ENCODE assay signal across 9 mouse cellular contexts in the genomic region with DNA sequence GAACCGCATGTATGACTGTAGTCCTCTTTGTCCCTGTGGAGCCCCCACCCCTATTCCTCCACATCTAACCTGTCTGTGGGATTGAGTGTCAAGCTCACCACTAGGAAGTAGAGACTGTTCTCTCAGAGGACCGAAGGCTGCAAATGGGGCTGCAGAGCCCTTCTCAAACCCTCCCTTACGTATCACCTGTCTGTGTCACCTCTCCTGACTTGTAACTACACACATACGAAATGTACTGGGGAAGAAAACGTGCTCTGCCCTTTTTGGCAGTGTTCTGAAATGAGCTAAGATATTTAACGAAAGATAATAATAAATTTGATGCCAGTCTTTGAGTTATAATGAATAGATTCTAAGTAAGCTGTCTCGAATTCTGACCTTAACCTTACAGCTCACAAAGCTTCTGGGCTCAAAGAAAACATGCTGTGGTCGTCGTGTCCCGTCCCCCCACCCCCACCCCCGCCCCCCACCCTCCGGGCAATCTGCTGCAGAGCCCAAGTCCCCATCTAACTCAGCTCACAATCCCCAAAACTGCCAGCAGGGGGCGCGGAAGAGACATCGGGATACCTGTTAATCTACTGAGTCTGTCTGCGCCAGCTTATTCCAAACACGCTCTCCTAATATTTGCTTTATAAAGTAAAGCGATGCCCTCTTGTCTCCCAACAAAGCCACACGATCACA. TPM values are rescaled to one million over a fixed set of nuclear protein-coding genes. Genes with fewer than 3 reads are reported as not detected.
DNase-seq lines count a peak whose midpoint lies in the region; ATAC-seq and TF ChIP-seq lines count a peak whose summit lies in the region.
"Had no signal": no experiment of that assay in that cellular context is flagged by ENCODE, and none has a peak within 500 bp of the region (broad histone marks: within the 10 kb centered on the region; RNA-seq: fewer than 3 reads in every experiment).

No protein-coding gene starts in this region.

- H3K4me3 ChIP-seq in ES-Bruce4 (ENCODE audit: low read depth, low read length): peak overlapping the region; percentile 39; the same call in 1 of the 2 replicates
- H3K4me3 ChIP-seq in forebrain, embryonic 13.5 days: no peak overlapping the region
- 0 out of 2 replicates have a peak overlapping the region, but pooled peaks have one; percentile 6 for H3K4me3 ChIP-seq in heart, postnatal 0 days (ENCODE audit: low read depth, low read length)
- peak overlapping the region in 1 of 2 experiments; percentile 28; a peak in 2 of 4 replicates for H3K4me3 ChIP-seq in liver, embryonic 14.5 days (ENCODE audit: insufficient read depth in 1 of 2, low read depth in 2 of 2, low read length in 2 of 2)
- no peak overlapping the region; the same call in 1 of the 2 replicates for H3K4me3 ChIP-seq in neural tube, embryonic 12.5 days
- no peak overlapping the region for H3K4me3 ChIP-seq in stomach, postnatal 0 days (ENCODE audit: low read depth, low read length)

- DNase-seq in heart, postnatal 0 days (ENCODE audit: low spot score): peak; percentile 82
- peak; percentile 86 to 95 for DNase-seq in kidney, postnatal 25 days
- peak; percentile 67 to 72 (median 69) for DNase-seq in liver, embryonic 14.5 days (ENCODE audit: low read depth in 3 of 3, low spot score in 3 of 3)
- DNase-seq in stomach, postnatal 0 days (ENCODE audit: low spot score): peak; percentile 84

- no peaks in the 10 kb centered on the region for H3K27me3 ChIP-seq in ES-Bruce4 (ENCODE audit: control insufficient read depth, insufficient read depth, low read length, poor library complexity, severe bottlenecking)
- no peaks in the 10 kb centered on the region for H3K27me3 ChIP-seq in forebrain, embryonic 13.5 days
- no peaks in the 10 kb centered on the region for H3K27me3 ChIP-seq in heart, postnatal 0 days (ENCODE audit: control insufficient read depth, insufficient read depth, low read length)
- no peaks in the 10 kb centered on the region for H3K27me3 ChIP-seq in liver, embryonic 14.5 days (ENCODE audit: control insufficient read depth, insufficient read depth, low read length)
- no peaks in the 10 kb centered on the region for H3K27me3 ChIP-seq in neural tube, embryonic 12.5 days (replicated peaks)
- H3K27me3 ChIP-seq in stomach, postnatal 0 days (ENCODE audit: control insufficient read depth, insufficient read depth, low read length): no peaks in the 10 kb centered on the region

- peak; percentile 70 for TF ChIP-seq CTCF in ES-Bruce4 (IDR thresholded peaks at IDR 0.05; ENCODE audit: low read depth, low read length)
- TF ChIP-seq CTCF in heart, postnatal 0 days (IDR thresholded peaks at IDR 0.05; ENCODE audit: low read depth): peak; percentile 80
- TF ChIP-seq CTCF in liver, embryonic 14.5 days (IDR thresholded peaks at IDR 0.05; ENCODE audit: low read depth): peak; percentile 83
- peak; percentile 78 for TF ChIP-seq CTCF in stomach, postnatal 0 days (IDR thresholded peaks at IDR 0.05; ENCODE audit: low read depth)

- ATAC-seq in cerebellum, adult (ENCODE audit: insufficient number of reproducible peaks, low FRiP score, low TSS enrichment): 0 out of 2 replicates have a peak, but pooled peaks have one; percentile 33
- peak; percentile 76 for ATAC-seq in forebrain, embryonic 13.5 days
- ATAC-seq in heart, postnatal 0 days (ENCODE audit: insufficient read depth, low read depth): peak; percentile 77
- peak; percentile 45; the same call in 1 of the 2 replicates for ATAC-seq in liver, embryonic 14.5 days (ENCODE audit: insufficient read depth)
- ATAC-seq in neural tube, embryonic 12.5 days (ENCODE audit: low FRiP score, low read depth): peak; percentile 37; the same call in 1 of the 2 replicates
- ATAC-seq in stomach, postnatal 0 days (ENCODE audit: low FRiP score, low TSS enrichment): peak; percentile 46

- TF ChIP-seq POLR2A in ES-Bruce4 (IDR thresholded peaks at IDR 0.05; ENCODE audit: insufficient read depth, low read length): no peak

- 23% methylated on average over 19 of the region's 19 CpGs for WGBS in forebrain, embryonic 13.5 days
- WGBS in heart, postnatal 0 days: 19% methylated on average over 19 of the region's 19 CpGs
- WGBS in liver, embryonic 14.5 days (ENCODE audit: insufficient replicate concordance): 17% methylated on average over 19 of the region's 19 CpGs
- WGBS in neural tube, embryonic 12.5 days: 29% methylated on average over 19 of the region's 19 CpGs
- 16% methylated on average over 19 of the region's 19 CpGs for WGBS in stomach, postnatal 0 days

- no peak overlapping the region for H3K9ac ChIP-seq in ES-Bruce4 (ENCODE audit: low read depth, poor library complexity, severe bottlenecking)
- H3K9ac ChIP-seq in forebrain, embryonic 13.5 days: no peak overlapping the region
- H3K9ac ChIP-seq in heart, postnatal 0 days (replicated peaks; ENCODE audit: low read depth, low read length): no peak overlapping the region
- no peak overlapping the region for H3K9ac ChIP-seq in liver, embryonic 14.5 days (replicated peaks)
- no peak overlapping the region for H3K9ac ChIP-seq in neural tube, embryonic 12.5 days
- no peak overlapping the region for H3K9ac ChIP-seq in stomach, postnatal 0 days (ENCODE audit: low read length)

- no peaks in the 10 kb centered on the region for H3K9me3 ChIP-seq in ES-Bruce4 (replicated peaks; ENCODE audit: control insufficient read depth, insufficient read depth, low read length, poor library complexity, severe bottlenecking)
- 0 out of 2 replicates have a peak, but pooled peaks cover 3% of the 10 kb centered on the region for H3K9me3 ChIP-seq in forebrain, embryonic 13.5 days (replicated peaks)
- H3K9me3 ChIP-seq in heart, postnatal 0 days (replicated peaks; ENCODE audit: control insufficient read depth, low read length): no peaks in the 10 kb centered on the region
- no peaks in the 10 kb centered on the region for H3K9me3 ChIP-seq in liver, embryonic 14.5 days (ENCODE audit: control insufficient read depth, low read length)
- H3K9me3 ChIP-seq in neural tube, embryonic 12.5 days: no peaks in the 10 kb centered on the region
- H3K9me3 ChIP-seq in stomach, postnatal 0 days (ENCODE audit: control insufficient read depth, low read length): 0 out of 2 replicates have a peak, but pooled peaks cover 2% of the 10 kb centered on the region

- no peak for TF ChIP-seq EP300 in ES-Bruce4 (IDR thresholded peaks at IDR 0.05; ENCODE audit: insufficient read depth, low read depth, low read length)
- no peak for TF ChIP-seq EP300 in heart, postnatal 0 days (IDR thresholded peaks at IDR 0.05; ENCODE audit: low read depth)
- TF ChIP-seq EP300 in liver, embryonic 14.5 days (IDR thresholded peaks at IDR 0.05; ENCODE audit: low read depth): no peak
- TF ChIP-seq EP300 in stomach, postnatal 0 days (optimal IDR thresholded peaks at IDR 0.05): no peak

- peak overlapping the region; percentile 35 for H3K4me2 ChIP-seq in forebrain, embryonic 13.5 days
- H3K4me2 ChIP-seq in heart, postnatal 0 days (ENCODE audit: low read depth, low read length): peak overlapping the region; percentile 50
- peak overlapping the region; percentile 35 for H3K4me2 ChIP-seq in liver, embryonic 14.5 days (ENCODE audit: low read depth)
- peak overlapping the region; percentile 37 for H3K4me2 ChIP-seq in neural tube, embryonic 12.5 days (replicated peaks)
- H3K4me2 ChIP-seq in stomach, postnatal 0 days (replicated peaks; ENCODE audit: low read depth): peak overlapping the region; percentile 18; the same call in 1 of the 2 replicates

- peaks cover 12% of the 10 kb centered on the region for H3K4me1 ChIP-seq in ES-Bruce4 (ENCODE audit: control insufficient read depth, insufficient read depth, low read length)
- 0 out of 2 replicates have a peak, but pooled peaks cover 6% of the 10 kb centered on the region for H3K4me1 ChIP-seq in forebrain, embryonic 13.5 days
- peaks cover 7% of the 10 kb centered on the region; the same call in 1 of the 2 replicates for H3K4me1 ChIP-seq in heart, postnatal 0 days (ENCODE audit: control insufficient read depth, insufficient read depth)
- H3K4me1 ChIP-seq in liver, embryonic 14.5 days (replicated peaks; ENCODE audit: control insufficient read depth in 2 of 2, insufficient read depth in 2 of 2, low read length in 1 of 2): peaks cover 11 to 22% of the 10 kb centered on the region in 2 experiments; a peak in 3 of 4 replicates
- peaks cover 7% of the 10 kb centered on the region; the same call in 1 of the 2 replicates for H3K4me1 ChIP-seq in neural tube, embryonic 12.5 days
- no peaks in the 10 kb centered on the region for H3K4me1 ChIP-seq in stomach, postnatal 0 days (replicated peaks; ENCODE audit: control insufficient read depth, insufficient read depth)

- H3K36me3 ChIP-seq in ES-Bruce4 (ENCODE audit: control insufficient read depth, insufficient read depth, low read length, poor library complexity, severe bottlenecking): no peaks in the 10 kb centered on the region
- H3K36me3 ChIP-seq in forebrain, embryonic 13.5 days (ENCODE audit: poor library complexity, severe bottlenecking): no peaks in the 10 kb centered on the region
- H3K36me3 ChIP-seq in heart, postnatal 0 days (replicated peaks; ENCODE audit: control insufficient read depth, insufficient read depth, low read length): no peaks in the 10 kb centered on the region
- no peaks in the 10 kb centered on the region for H3K36me3 ChIP-seq in liver, embryonic 14.5 days (replicated peaks; ENCODE audit: control insufficient read depth, insufficient read depth, low read depth)
- no peaks in the 10 kb centered on the region for H3K36me3 ChIP-seq in neural tube, embryonic 12.5 days
- no peaks in the 10 kb centered on the region for H3K36me3 ChIP-seq in stomach, postnatal 0 days (ENCODE audit: control insufficient read depth, insufficient read depth, low read length)

- H3K27ac ChIP-seq in ES-Bruce4 (ENCODE audit: insufficient read depth, low read length): no peak overlapping the region
- no peak overlapping the region for H3K27ac ChIP-seq in forebrain, embryonic 13.5 days
- H3K27ac ChIP-seq in heart, postnatal 0 days (ENCODE audit: low read depth): no peak overlapping the region
- H3K27ac ChIP-seq in liver, embryonic 14.5 days: no peak overlapping the region
- H3K27ac ChIP-seq in neural tube, embryonic 12.5 days: no peak overlapping the region
- no peak overlapping the region for H3K27ac ChIP-seq in stomach, postnatal 0 days (replicated peaks)

RNA-seq across cellular contexts. Expression of gene Scgb3a1, which starts 10.9 kb away (rescaled TPM):
- not detected in 2 replicates for polyA plus RNA-seq in ES-Bruce4 (2011; ENCODE audit: insufficient read depth, insufficient read length, low read depth, missing spikeins)
- not detected in 2 replicates for polyA plus RNA-seq in forebrain, embryonic 13.5 days (2015; fragmentation: Nextera tagmentation; extraction: Ambion mirVana)
- 2.0 and 82.4 TPM in 2 replicates for total RNA-seq in heart, postnatal 0 days (2014; rRNA removed; ENCODE audit: low replicate concordance)
- polyA plus RNA-seq in heart, postnatal 0 days (2015; fragmentation: Nextera tagmentation; extraction: Ambion mirVana): 2.0 and 301 TPM in 2 replicates
- not detected in 2 replicates for polyA plus RNA-seq in liver, embryonic 14.5 days (2012; rRNA removed)
- polyA plus RNA-seq in liver, embryonic 14.5 days (2014; fragmentation: Nextera tagmentation; extraction: Ambion mirVana): not detected in 2 replicates
- polyA plus RNA-seq in neural tube, embryonic 12.5 days (2016; fragmentation: Nextera tagmentation; extraction: Ambion mirVana): not detected in 2 replicates
- polyA plus RNA-seq in stomach, postnatal 0 days (2015; fragmentation: Nextera tagmentation; extraction: Ambion mirVana): 3.6 and 3.9 TPM in 2 replicates
- polyA plus RNA-seq: gonadal fat pad, adult 2 months had no signal

RNA-seq across cellular contexts. Expression of gene Flt4, which starts 43.5 kb away (rescaled TPM):
- 2.8 and 3.0 TPM in 2 replicates for polyA plus RNA-seq in ES-Bruce4 (2011; ENCODE audit: insufficient read depth, insufficient read length, low read depth, missing spikeins)
- polyA plus RNA-seq in forebrain, embryonic 13.5 days (2015; fragmentation: Nextera tagmentation; extraction: Ambion mirVana): 1.5 TPM in 2 replicates
- total RNA-seq in heart, postnatal 0 days (2014; rRNA removed; ENCODE audit: low replicate concordance): 13.6 and 16.5 TPM in 2 replicates
- polyA plus RNA-seq in heart, postnatal 0 days (2015; fragmentation: Nextera tagmentation; extraction: Ambion mirVana): 3.2 and 3.3 TPM in 2 replicates
- 2.0 and 2.2 TPM in 2 replicates for polyA plus RNA-seq in liver, embryonic 14.5 days (2012; rRNA removed)
- polyA plus RNA-seq in liver, embryonic 14.5 days (2014; fragmentation: Nextera tagmentation; extraction: Ambion mirVana): 2.5 and 2.8 TPM in 2 replicates
- polyA plus RNA-seq in neural tube, embryonic 12.5 days (2016; fragmentation: Nextera tagmentation; extraction: Ambion mirVana): 2.4 and 2.8 TPM in 2 replicates
- polyA plus RNA-seq in stomach, postnatal 0 days (2015; fragmentation: Nextera tagmentation; extraction: Ambion mirVana): 1.4 and 1.5 TPM in 2 replicates

RNA-seq across cellular contexts. Expression of gene Cnot6, which starts 60.0 kb away (rescaled TPM):
- 60.3 and 64.3 TPM in 2 replicates for polyA plus RNA-seq in ES-Bruce4 (2011; ENCODE audit: insufficient read depth, insufficient read length, low read depth, missing spikeins)
- 71.4 and 76.3 TPM in 2 replicates for polyA plus RNA-seq in forebrain, embryonic 13.5 days (2015; fragmentation: Nextera tagmentation; extraction: Ambion mirVana)
- 21.4 and 36.6 TPM in 2 replicates for total RNA-seq in heart, postnatal 0 days (2014; rRNA removed; ENCODE audit: low replicate concordance)
- 19.6 and 19.8 TPM in 2 replicates for polyA plus RNA-seq in heart, postnatal 0 days (2015; fragmentation: Nextera tagmentation; extraction: Ambion mirVana)
- polyA plus RNA-seq in liver, embryonic 14.5 days (2012; rRNA removed): 14.3 and 21.0 TPM in 2 replicates
- polyA plus RNA-seq in liver, embryonic 14.5 days (2014; fragmentation: Nextera tagmentation; extraction: Ambion mirVana): 18.1 and 21.0 TPM in 2 replicates
- 81.5 and 82.9 TPM in 2 replicates for polyA plus RNA-seq in neural tube, embryonic 12.5 days (2016; fragmentation: Nextera tagmentation; extraction: Ambion mirVana)
- polyA plus RNA-seq in stomach, postnatal 0 days (2015; fragmentation: Nextera tagmentation; extraction: Ambion mirVana): 29.1 and 29.6 TPM in 2 replicates

Comparison
In these comparisons a context has a peak if more than half of its experiments do, and no peak if none do; other contexts are left out.
1. H3K4me3 ChIP-seq: peak in ES-Bruce4 (single experiment) and heart, postnatal 0 days (single experiment); none in forebrain, embryonic 13.5 days (single experiment), neural tube, embryonic 12.5 days (single experiment) and stomach, postnatal 0 days (single experiment).
2. Peak in every context shown above with its lines, with median percentiles within 50 percentile points of each other: CTCF ChIP-seq, ATAC-seq, H3K4me2 ChIP-seq and DNase-seq.